Mouse (Mus musculus) Patski (cell line): ENCODE data around the gene E4f1. TPM values are rescaled to one million over a fixed set of nuclear protein-coding genes. Genes with fewer than 3 reads are reported as not detected.
A peak's percentile ranks its signal among the peaks of the same experiment; 100 is the strongest.

ENCODE experiments used
- ATAC-seq: fragments of 100-300 bp; one replicate; pipeline ENCODE4 v1.8.0; 2021
- CTCF ChIA-PET: fragments of 350-600 bp; sonication (Branson Sonifier 250); formaldehyde crosslinking; loops from one replicate; lab custom pipeline; 2022; ENCODE audit warnings: inconsistent platforms; lab: Charles Lee
- POLR2A ChIA-PET: fragments of 350-600 bp; sonication (Branson Sonifier 250); formaldehyde crosslinking; loops from one replicate; lab custom pipeline; 2022; ENCODE audit warnings: antibody characterized with exemption, inconsistent platforms; lab: Charles Lee
- DNase-seq: peaks from one replicate; pipeline ENCODE4 v3.0.0-alpha.2; 2011; ENCODE audit warnings: low read depth, low spot score
- H3K27me3 ChIP-seq: fragments of 371-371 bp; one replicate; pipeline ENCODE4 v1.5.1; 2021
- CTCF ChIP-seq: fragments of 100-300 bp; IDR thresholded peaks from one replicate; pipeline ENCODE4 v1.5.1; 2021
- in situ Hi-C: fragments of 300-500 bp; cut with MboI; formaldehyde crosslinking; loops from 3 replicates; pipeline ENCODE4 v1.11.1; 2018; ENCODE audit warnings: low pct_unique_long_range_greater_than_20kb, mixed read lengths
- polyA plus RNA-seq: library from polyadenylated mRNA; unstranded; gene quantifications from one replicate; pipeline ENCODE4 v1.2.3, GENCODE M21; 2021

E4f1 gene
- polyA plus RNA-seq, 1 experiment from 2014 or later, result 36.9 TPM

GRCm38 (mm10) chr17:24423114-24423513, 47.0 kb downstream of the E4f1 start:
- ChIA-PET POLR2A (no interaction called here), CTCF (interaction anchor here (1.1 to 1.5 kb wide), 3 partner anchors 10 to 250 kb away, joined by 3 read pairs; no protein-coding TSS in a partner anchor)
- ATAC-seq (no peak), DNase-seq (no peak)
- no peak for TF ChIP-seq CTCF
- in situ Hi-C loops, result no loop called here
- no peaks in the 10 kb centered on the region for H3K27me3 ChIP-seq

- ChIA-PET CTCF (interaction anchor here (0.8 to 1.1 kb wide), 2 partner anchors 9 to 243 kb away, joined by 3 read pairs; no protein-coding TSS in a partner anchor), POLR2A (interaction anchor here (1.1 kb wide), 1 partner anchor 11 kb away, joined by 3 read pairs; no protein-coding TSS in a partner anchor)
- in situ Hi-C loops, result no loop called here
- H3K27me3 ChIP-seq, result no peaks in the 10 kb centered on the region
- no peak for TF ChIP-seq CTCF
- ATAC-seq (no peak), DNase-seq (no peak)
Observed at GRCm38 (mm10) chr17:24416051-24416652, 54.0 kb downstream of the E4f1 start.

- no peak for TF ChIP-seq CTCF
- DNase-seq, result no peak
- ChIA-PET CTCF (no interaction called here), POLR2A (no interaction called here)
- no peak for ATAC-seq
- no peaks in the 10 kb centered on the region for H3K27me3 ChIP-seq
- in situ Hi-C loops, result no loop called here
Observed at GRCm38 (mm10) chr17:24415011-24415410, 55.1 kb downstream of the E4f1 start.

GRCm38 (mm10) chr17:24414230-24414976, 55.7 kb downstream of the E4f1 start, which contains the start of gene Rnps1:
TSS of gene Rnps1 (plus strand) at chr17:24414565.
- in situ Hi-C loops, result no loop called here
- ATAC-seq, result peak; percentile 84
- no peaks in the 10 kb centered on the region for H3K27me3 ChIP-seq
- DNase-seq, result peak; percentile 95
- no peak for TF ChIP-seq CTCF
- CTCF ChIA-PET, result interaction anchor here (1.3 kb wide), 1 partner anchor 9 kb away, joined by 4 read pairs; no protein-coding TSS in a partner anchor
- POLR2A ChIA-PET, result interaction anchor here (0.7 kb wide), 1 partner anchor 1654 kb away, joined by 3 read pairs; no protein-coding TSS in a partner anchor

- ChIA-PET POLR2A (interaction anchor here (0.7 kb wide), 1 partner anchor 1654 kb away, joined by 3 read pairs; no protein-coding TSS in a partner anchor), CTCF (interaction anchor here (0.8 to 1.3 kb wide), 4 partner anchors 8 to 59 kb away, joined by 3 to 4 read pairs (median 3); no protein-coding TSS in a partner anchor)
- no peak for DNase-seq
- ATAC-seq, result peak; percentile 2
- H3K27me3 ChIP-seq, result no peaks in the 10 kb centered on the region
- TF ChIP-seq CTCF, result no peak
- in situ Hi-C loops, result no loop called here
Observed at GRCm38 (mm10) chr17:24413557-24414211, 56.4 kb downstream of the E4f1 start.

- H3K27me3 ChIP-seq, result no peaks in the 10 kb centered on the region
- no peak for ATAC-seq
- in situ Hi-C loops, result no loop called here
- DNase-seq, result no peak
- CTCF ChIA-PET, result interaction anchor here (0.9 kb wide), 1 partner anchor 9 kb away, joined by 3 read pairs; no protein-coding TSS in a partner anchor
- no peak for TF ChIP-seq CTCF
- POLR2A ChIA-PET, result no interaction called here
Observed at GRCm38 (mm10) chr17:24407116-24407803, 62.9 kb downstream of the E4f1 start.

- TF ChIP-seq CTCF, result no peak
- in situ Hi-C loops, result no loop called here
- no peaks in the 10 kb centered on the region for H3K27me3 ChIP-seq
- DNase-seq (no peak), ATAC-seq (no peak)
- POLR2A ChIA-PET, result no interaction called here
- CTCF ChIA-PET, result interaction anchor here (0.9 to 1.4 kb wide), 3 partner anchors 10 to 13 kb away, joined by 3 to 4 read pairs (median 3); no protein-coding TSS in a partner anchor
Observed at GRCm38 (mm10) chr17:24402371-24402770, 67.7 kb downstream of the E4f1 start.

- no peaks in the 10 kb centered on the region for H3K27me3 ChIP-seq
- CTCF ChIA-PET, result interaction anchor here (0.7 kb wide), 1 partner anchor 34 kb away, joined by 3 read pairs; no protein-coding TSS in a partner anchor
- ATAC-seq, result no peak
- no peak for TF ChIP-seq CTCF
- POLR2A ChIA-PET, result no interaction called here
- in situ Hi-C loops, result no loop called here
- DNase-seq, result no peak
Observed at GRCm38 (mm10) chr17:24394456-24394855, 75.7 kb downstream of the E4f1 start.

Other genes with a start within 250 kb of the E4f1 start
- 8.6 TPM for gene Tedc2, start 249.5 kb downstream of the E4f1 start, polyA plus RNA-seq
- gene Ccnf, start 218.8 kb downstream of the E4f1 start, polyA plus RNA-seq, result 12.9 TPM
- 0.08 TPM for gene Abca17, start 119.2 kb downstream of the E4f1 start, polyA plus RNA-seq
- 53.4 TPM for gene Abca3, start 118.4 kb downstream of the E4f1 start, polyA plus RNA-seq
- gene Rnps1, start 55.7 kb downstream of the E4f1 start, polyA plus RNA-seq, result 98.5 TPM
- 106 TPM for gene Eci1, start 43.7 kb downstream of the E4f1 start, polyA plus RNA-seq
- 3.5 TPM for gene Dnase1l2, start 27.2 kb downstream of the E4f1 start, polyA plus RNA-seq
- gene Pgp, start 79 bp upstream of the E4f1 start, polyA plus RNA-seq, result 41.3 TPM
- gene Bricd5, start 3.6 kb upstream of the E4f1 start, polyA plus RNA-seq, result 0.06 TPM
- 23.1 TPM for gene Mlst8, start 8.8 kb upstream of the E4f1 start, polyA plus RNA-seq
- gene Caskin1, start 18.3 kb upstream of the E4f1 start, polyA plus RNA-seq, result 1.0 TPM
- 154 TPM for gene Traf7, start 57.6 kb upstream of the E4f1 start, polyA plus RNA-seq
- 0.40 TPM for gene Rab26, start 63.9 kb upstream of the E4f1 start, polyA plus RNA-seq
- gene Pkd1, start 79.5 kb upstream of the E4f1 start, polyA plus RNA-seq, result 41.0 TPM
- 93.5 TPM for gene Tsc2, start 162.3 kb upstream of the E4f1 start, polyA plus RNA-seq
- gene Nthl1, start 162.4 kb upstream of the E4f1 start, polyA plus RNA-seq, result 33.4 TPM
- gene Slc9a3r2, start 180.0 kb upstream of the E4f1 start, polyA plus RNA-seq, result 32.3 TPM
- not detected for gene Npw, start 188.1 kb upstream of the E4f1 start, polyA plus RNA-seq
- 48.0 TPM for gene Zfp598, start 199.4 kb upstream of the E4f1 start, polyA plus RNA-seq
- 2.7 TPM for gene Syngr3, start 219.6 kb upstream of the E4f1 start, polyA plus RNA-seq
- 47.6 TPM for gene Gfer, start 225.8 kb upstream of the E4f1 start, polyA plus RNA-seq
- gene Noxo1, start 225.9 kb upstream of the E4f1 start, polyA plus RNA-seq, result 2.4 TPM
- gene Tbl3, start 237.3 kb upstream of the E4f1 start, polyA plus RNA-seq, result 66.1 TPM
- 0.08 TPM for gene Rnf151, start 247.8 kb upstream of the E4f1 start, polyA plus RNA-seq
- gene Rps2, start 247.8 kb upstream of the E4f1 start, polyA plus RNA-seq, result 1,141 TPM